Mouse (Mus musculus) heart, embryonic 12.5 days (tissue): ENCODE results near the gene Mblac1. TPM values are rescaled to one million over a fixed set of nuclear protein-coding genes. Genes with fewer than 3 reads are reported as not detected.
A peak's percentile ranks its signal among the peaks of the same experiment; 100 is the strongest.

Experiments used
- ATAC-seq: fragments of 200-750 bp; cut with Nextera tagmentation; 2 replicates; pipeline ENCODE4 v1.8.0; 2017; ENCODE audit warnings: moderate TSS enrichment, moderate library complexity; ENCODE audit not compliant: insufficient number of reproducible peaks, low FRiP score
- H3K27ac ChIP-seq: fragments of 300-500 bp; sonication (generic); 2 replicates; pipeline ENCODE4 v1.5.1; 2016; ENCODE audit warnings: mild to moderate bottlenecking, moderate library complexity; ENCODE audit not compliant: poor library complexity, severe bottlenecking
- H3K27me3 ChIP-seq: fragments of 300-500 bp; sonication (generic); replicated peaks from 2 replicates; pipeline ENCODE4 v1.6.1; 2016; ENCODE audit warnings: mild to moderate bottlenecking, moderate library complexity
- H3K36me3 ChIP-seq: fragments of 300-500 bp; sonication (generic); 2 replicates; pipeline ENCODE4 v1.6.1; 2016; ENCODE audit warnings: mild to moderate bottlenecking, moderate library complexity
- H3K4me1 ChIP-seq: fragments of 300-500 bp; sonication (generic); replicated peaks from 2 replicates; pipeline ENCODE4 v1.6.1; 2016; ENCODE audit warnings: mild to moderate bottlenecking
- H3K4me2 ChIP-seq: fragments of 300-500 bp; sonication (generic); 2 replicates; pipeline ENCODE4 v1.6.1; 2016; ENCODE audit warnings: mild to moderate bottlenecking, moderate library complexity
- H3K4me3 ChIP-seq: fragments of 300-500 bp; sonication (generic); 2 replicates; pipeline ENCODE4 v1.5.1; 2016; ENCODE audit warnings: mild to moderate bottlenecking
- H3K9ac ChIP-seq: fragments of 300-500 bp; sonication (generic); 2 replicates; pipeline ENCODE4 v1.6.1; 2016; ENCODE audit warnings: mild to moderate bottlenecking, moderate library complexity
- H3K9me3 ChIP-seq: fragments of 300-500 bp; sonication (generic); replicated peaks from 2 replicates; pipeline ENCODE4 v1.6.1; 2016; ENCODE audit warnings: mild to moderate bottlenecking, moderate library complexity
- WGBS: fragments of 180-500 bp; shearing (Covaris S2); methylation state at CpG from one replicate; pipeline ENCODE4 v1.1.7; 2016; 5-methylcytosine and 5-hydroxymethylcytosine counted together
- polyA plus RNA-seq: library from polyadenylated mRNA; unstranded; fragments of >200 nt; fragmentation: Nextera tagmentation; extraction: Ambion mirVana; gene quantifications from 2 replicates; pipeline ENCODE4 v1.2.1, GENCODE M21; 2016

Gene Mblac1
- polyA plus RNA-seq, result 5.1 and 6.2 TPM in 2 replicates

DNA sequence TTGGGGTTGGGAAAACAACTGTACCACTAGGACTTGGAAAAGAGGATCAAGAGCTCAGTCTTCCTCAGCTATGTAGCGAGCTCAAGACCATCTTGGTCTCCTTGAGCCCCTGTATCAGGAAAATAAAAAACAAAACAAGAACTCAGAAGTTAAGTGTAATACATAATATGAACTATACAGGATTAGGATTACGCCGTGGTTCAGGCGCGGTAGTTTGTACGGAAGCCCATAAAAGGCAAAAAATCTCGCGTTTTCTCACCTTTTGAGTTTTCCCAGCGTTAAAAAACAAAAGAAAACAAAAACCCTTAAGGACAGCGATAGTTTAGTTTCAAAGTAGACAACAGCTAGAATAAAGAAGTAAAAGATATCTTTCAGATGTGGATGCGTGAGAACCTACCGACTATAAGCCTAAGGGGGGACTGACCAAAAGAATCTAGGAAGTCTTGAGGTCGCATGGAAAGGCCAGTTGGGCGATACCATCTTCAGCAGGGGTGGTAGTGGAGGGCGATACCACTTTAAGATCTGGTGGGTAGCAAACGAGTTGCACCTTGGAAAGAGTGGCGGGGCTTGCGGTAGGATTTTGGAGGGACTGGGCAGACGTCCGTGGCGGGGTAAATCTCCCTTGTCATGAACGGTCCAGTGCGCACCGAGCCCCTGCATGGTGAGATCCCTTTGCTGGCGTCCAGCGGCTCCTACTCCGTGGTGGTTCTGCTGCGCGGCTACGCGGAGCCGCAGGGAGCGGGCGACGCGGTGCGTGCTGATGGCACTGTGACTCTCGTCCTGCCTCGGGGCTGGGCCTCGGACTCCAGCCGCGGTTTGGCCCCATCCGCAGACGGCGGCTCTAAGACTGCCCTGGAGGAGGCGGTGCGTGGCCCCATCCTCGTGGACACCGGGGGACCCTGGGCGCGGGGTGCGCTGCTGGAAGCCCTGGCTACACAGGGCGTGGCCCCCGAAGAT, at the start of gene Mblac1:
Gene Mblac1 (plus strand): TSS at position 544 of the 957 bp plus-strand sequence.
- peak within 1 kb of the TSS; percentile 87 for H3K9ac ChIP-seq
- no peaks in the 10 kb centered on the region for H3K27me3 ChIP-seq
- no peaks in the 10 kb centered on the region for H3K9me3 ChIP-seq
- H3K4me2 ChIP-seq, result peak within 1 kb of the TSS; percentile 87
- H3K4me1 ChIP-seq, result 0 out of 2 replicates have a peak, but pooled peaks cover 3% of the 10 kb centered on the region
- peak; percentile 89 for ATAC-seq
- H3K36me3 ChIP-seq, result peaks cover 19% of the 10 kb centered on the region
- H3K4me3 ChIP-seq, result peak within 1 kb of the TSS; percentile 71
- 7% methylated on average over 54 of the region's 54 CpGs for WGBS
- peak within 1 kb of the TSS; percentile 84 for H3K27ac ChIP-seq

DNA sequence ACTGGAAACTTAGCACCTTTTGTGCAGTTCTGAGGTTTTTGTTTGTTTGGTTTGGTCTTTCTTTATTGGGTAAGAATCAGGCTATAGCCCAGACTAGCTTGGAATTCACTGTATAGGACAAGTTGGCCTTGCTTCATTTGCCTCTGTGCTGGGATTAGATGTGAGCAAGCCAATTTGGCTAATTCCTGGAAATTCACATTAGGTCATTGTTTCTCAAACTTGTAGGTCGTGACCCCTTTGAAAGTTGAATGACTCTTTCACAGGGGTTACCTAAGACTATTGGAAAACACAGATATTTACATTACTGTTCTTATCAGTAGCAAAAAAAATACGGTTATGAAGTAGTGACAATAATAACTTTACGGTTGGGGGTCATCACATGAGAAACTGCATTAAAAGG, 39.7 kb upstream of the Mblac1 start:
- H3K4me3 ChIP-seq, result peak overlapping the region; percentile 76
- 72% methylated on average over 3 of the region's 3 CpGs for WGBS
- peaks cover 8% of the 10 kb centered on the region; the same call in 1 of the 2 replicates for H3K4me1 ChIP-seq
- no peak overlapping the region for H3K9ac ChIP-seq
- peak overlapping the region; percentile 74 for H3K4me2 ChIP-seq
- no peaks in the 10 kb centered on the region for H3K27me3 ChIP-seq
- H3K9me3 ChIP-seq, result no peaks in the 10 kb centered on the region
- no peak overlapping the region for H3K27ac ChIP-seq
- ATAC-seq, result no peak
- peaks cover 29% of the 10 kb centered on the region for H3K36me3 ChIP-seq

DNA sequence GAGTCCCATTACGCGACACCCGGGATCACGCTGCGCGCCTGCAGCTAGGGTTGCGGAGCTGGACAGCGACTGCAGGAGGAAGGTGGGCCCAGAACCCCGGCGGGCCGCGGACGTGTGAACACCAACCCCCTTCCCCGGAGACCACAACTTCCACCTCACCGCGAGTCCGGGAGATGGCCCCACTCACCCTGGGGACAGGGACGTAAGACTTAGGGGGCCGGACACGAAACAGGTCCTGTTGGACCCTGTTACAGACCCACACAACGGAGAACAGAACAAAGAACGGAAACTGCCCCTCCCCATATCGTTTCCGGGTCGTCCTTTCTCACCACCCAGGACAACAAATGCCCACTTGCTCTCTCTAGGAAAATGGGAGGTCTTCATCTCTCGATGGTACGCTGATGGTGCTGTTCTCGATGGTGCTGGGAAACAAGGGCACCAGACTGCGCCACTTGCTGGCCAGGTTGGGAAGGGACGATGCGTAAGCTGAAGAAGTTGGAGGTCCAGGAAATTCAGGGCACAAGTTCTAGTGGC, 38.6 kb upstream of the Mblac1 start, which contains the start of gene Zfp113:
Gene Zfp113 (minus strand): TSS at position 302 of the 534 bp plus-strand sequence.
- H3K27ac ChIP-seq, result peak within 1 kb of the TSS; percentile 80
- H3K27me3 ChIP-seq, result no peaks in the 10 kb centered on the region
- H3K4me2 ChIP-seq, result peak within 1 kb of the TSS; percentile 74
- peak within 1 kb of the TSS; percentile 91 for H3K9ac ChIP-seq
- H3K4me3 ChIP-seq, result peak within 1 kb of the TSS; percentile 76
- WGBS, result under 1% methylated on average over 31 of the region's 31 CpGs
- peaks cover 8% of the 10 kb centered on the region; the same call in 1 of the 2 replicates for H3K4me1 ChIP-seq
- H3K36me3 ChIP-seq, result peaks cover 25% of the 10 kb centered on the region
- no peaks in the 10 kb centered on the region for H3K9me3 ChIP-seq
- peak; percentile 96 for ATAC-seq

DNA sequence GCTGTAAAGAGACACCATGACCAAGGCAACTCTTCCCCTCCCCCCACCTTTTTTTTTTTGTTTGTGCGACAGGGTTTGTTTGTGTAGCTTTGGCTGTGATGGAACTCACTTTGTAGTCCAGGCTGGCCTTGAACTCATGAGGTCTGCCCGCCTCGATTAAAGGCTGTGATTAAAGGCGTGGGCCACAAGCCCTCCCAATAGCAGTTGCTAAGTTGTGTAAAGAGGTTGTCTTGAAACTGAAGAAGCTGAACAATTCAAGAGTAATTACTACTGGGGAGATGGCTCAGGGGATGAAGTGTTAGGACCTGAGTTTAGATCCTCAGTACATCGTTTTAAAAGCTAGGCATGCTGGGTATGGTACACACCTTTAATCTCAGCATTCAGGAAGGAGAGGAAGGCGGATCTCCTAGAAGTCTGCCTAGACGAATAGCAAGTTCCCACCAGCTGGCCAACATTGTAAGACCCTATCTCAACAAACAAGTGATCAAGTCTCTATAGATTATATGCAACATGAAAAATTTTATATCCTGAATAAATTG, 33.8 kb upstream of the Mblac1 start:
- no peak for ATAC-seq
- H3K4me1 ChIP-seq, result peaks cover 9% of the 10 kb centered on the region
- 0 out of 2 replicates have a peak overlapping the region, but pooled peaks have one; percentile 69 for H3K27ac ChIP-seq
- H3K27me3 ChIP-seq, result no peaks in the 10 kb centered on the region
- H3K36me3 ChIP-seq, result peaks cover 28% of the 10 kb centered on the region
- peak overlapping the region; percentile 90 for H3K4me3 ChIP-seq
- H3K9me3 ChIP-seq, result no peaks in the 10 kb centered on the region
- WGBS, result 62% methylated on average over 7 of the region's 7 CpGs
- peak overlapping the region; percentile 80 for H3K4me2 ChIP-seq
- 0 out of 2 replicates have a peak overlapping the region, but pooled peaks have one; percentile 92 for H3K9ac ChIP-seq

DNA sequence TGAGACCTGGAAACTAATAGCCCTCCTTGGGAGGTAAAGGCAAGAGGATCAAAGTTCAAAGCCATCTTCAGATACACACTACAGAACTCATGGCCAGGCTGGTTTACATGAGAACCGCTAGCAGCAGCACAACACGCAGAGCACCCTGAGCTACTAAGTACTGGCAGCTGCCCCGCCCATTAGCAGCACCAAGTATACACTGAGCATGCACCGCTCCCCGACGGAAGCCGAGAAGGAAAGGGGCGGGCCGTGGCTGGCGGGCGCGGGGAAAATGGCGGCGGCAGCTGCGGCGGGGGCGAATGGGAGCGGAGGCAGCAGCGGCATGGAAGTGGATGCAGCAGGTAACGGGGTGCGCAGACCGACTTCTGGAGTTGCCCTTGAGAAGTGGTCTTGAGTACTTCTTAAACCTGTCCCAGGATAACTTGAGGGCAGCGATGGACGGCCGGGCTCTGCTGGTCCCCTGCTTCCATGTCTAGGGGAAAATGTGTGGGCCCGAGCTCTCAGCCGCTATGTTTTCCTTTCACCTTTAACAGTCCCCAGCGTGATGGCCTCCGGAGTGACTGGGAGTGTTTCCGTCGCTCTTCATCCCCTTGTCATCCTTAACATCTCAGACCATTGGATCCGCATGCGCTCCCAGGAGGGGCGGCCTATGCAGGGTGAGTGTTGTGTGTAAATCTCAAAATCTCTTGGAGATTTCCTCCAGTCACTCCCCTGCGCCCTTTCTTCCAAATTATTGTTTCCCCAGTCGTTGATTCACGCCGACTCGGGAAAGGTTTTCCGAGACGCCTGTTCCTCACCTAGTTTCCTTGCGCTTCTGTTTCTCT, 33.1 kb upstream of the Mblac1 start, which contains the start of gene Cops6:
Gene Cops6 (plus strand): TSS at position 230 of the 824 bp plus-strand sequence.
- H3K27ac ChIP-seq, result peak within 1 kb of the TSS; percentile 69
- H3K27me3 ChIP-seq, result no peaks in the 10 kb centered on the region
- peak; percentile 95 for ATAC-seq
- WGBS, result under 1% methylated on average over 42 of the region's 42 CpGs
- peaks cover 9% of the 10 kb centered on the region for H3K4me1 ChIP-seq
- peak within 1 kb of the TSS; percentile 80 for H3K4me2 ChIP-seq
- no peaks in the 10 kb centered on the region for H3K9me3 ChIP-seq
- H3K9ac ChIP-seq, result peak within 1 kb of the TSS; percentile 92
- H3K36me3 ChIP-seq, result peaks cover 35% of the 10 kb centered on the region
- H3K4me3 ChIP-seq, result peak within 1 kb of the TSS; percentile 90

DNA sequence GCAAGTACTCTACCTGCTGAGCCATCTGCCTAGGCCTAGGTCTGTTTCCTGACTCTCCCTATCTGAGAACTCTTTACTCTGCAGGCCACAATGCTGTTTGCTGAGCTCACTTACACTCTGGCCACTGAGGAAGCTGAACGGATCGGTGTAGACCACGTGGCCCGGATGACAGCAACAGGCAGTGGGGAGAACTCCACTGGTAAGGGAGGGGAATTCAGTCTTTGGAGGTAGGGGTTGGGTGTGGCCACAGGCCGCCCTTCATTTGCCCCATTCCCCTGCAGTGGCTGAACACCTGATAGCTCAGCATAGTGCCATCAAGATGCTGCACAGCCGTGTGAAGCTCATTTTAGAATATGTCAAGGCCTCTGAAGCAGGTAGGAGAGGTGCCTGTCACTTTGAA, 31.1 kb upstream of the Mblac1 start:
- H3K36me3 ChIP-seq, result peaks cover 55% of the 10 kb centered on the region

DNA sequence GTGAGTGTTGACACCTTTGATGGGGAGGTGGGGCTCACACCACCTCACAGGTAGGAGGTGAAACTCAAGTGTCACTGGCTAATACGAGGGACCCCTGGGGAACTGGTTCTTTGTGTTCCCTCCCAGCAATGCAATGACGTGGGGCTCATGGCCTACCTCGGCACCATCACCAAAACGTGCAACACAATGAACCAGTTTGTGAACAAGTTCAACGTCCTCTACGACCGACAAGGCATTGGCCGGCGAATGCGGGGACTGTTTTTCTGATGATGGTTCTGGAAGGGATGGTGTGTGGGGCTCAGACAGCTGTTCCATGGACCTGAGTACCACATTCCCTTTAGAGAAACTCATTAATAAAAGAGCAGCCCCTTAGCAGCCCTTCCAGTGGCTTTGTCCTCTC, 30.5 kb upstream of the Mblac1 start:
- no peak for ATAC-seq
- Histone ChIP-seq H3K9me3 (no peaks in the 10 kb centered on the region), H3K27me3 (no peaks in the 10 kb centered on the region), H3K9ac (no peak overlapping the region), H3K4me1 (peaks cover 9% of the 10 kb centered on the region), H3K36me3 (peaks cover 60% of the 10 kb centered on the region), H3K27ac (no peak overlapping the region), H3K4me2 (no peak overlapping the region), H3K4me3 (no peak overlapping the region)
- WGBS, result 79% methylated on average over 10 of the region's 10 CpGs

More for the DNA sequence above, 31.1 kb upstream of the Mblac1 start:
- Histone ChIP-seq H3K9ac (no peak overlapping the region), H3K27ac (no peak overlapping the region), H3K9me3 (no peaks in the 10 kb centered on the region), H3K4me2 (no peak overlapping the region), H3K4me1 (peaks cover 9% of the 10 kb centered on the region), H3K27me3 (no peaks in the 10 kb centered on the region), H3K4me3 (no peak overlapping the region)
- ATAC-seq, result no peak
- 70% methylated on average over 6 of the region's 6 CpGs for WGBS

DNA sequence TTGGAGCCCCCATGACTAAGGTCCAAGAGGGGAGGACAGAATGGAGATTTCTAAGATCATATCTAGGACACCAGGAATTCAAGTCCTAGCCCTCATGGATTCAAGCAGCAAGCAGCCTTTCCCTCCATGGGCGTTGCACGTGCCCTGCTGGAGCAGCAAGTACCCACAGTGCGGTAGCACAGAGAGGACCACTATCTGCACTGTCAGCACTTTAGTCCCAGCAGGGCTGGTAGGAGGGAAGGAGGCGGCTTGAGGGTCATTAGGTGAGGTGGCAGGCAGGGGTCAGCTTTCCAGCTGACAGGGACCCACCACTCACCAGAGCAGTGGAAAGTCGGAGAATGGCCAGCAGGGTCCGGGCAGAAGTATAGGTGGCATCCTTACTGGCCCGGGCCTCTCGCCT, 28.5 kb upstream of the Mblac1 start:
- ATAC-seq, result no peak
- Histone ChIP-seq H3K36me3 (peaks cover 74% of the 10 kb centered on the region), H3K9me3 (no peaks in the 10 kb centered on the region), H3K27me3 (no peaks in the 10 kb centered on the region), H3K9ac (no peak overlapping the region), H3K4me1 (peaks cover 16% of the 10 kb centered on the region), H3K27ac (no peak overlapping the region), H3K4me3 (no peak overlapping the region), H3K4me2 (no peak overlapping the region)
- WGBS, result 78% methylated on average over 8 of the region's 8 CpGs

DNA sequence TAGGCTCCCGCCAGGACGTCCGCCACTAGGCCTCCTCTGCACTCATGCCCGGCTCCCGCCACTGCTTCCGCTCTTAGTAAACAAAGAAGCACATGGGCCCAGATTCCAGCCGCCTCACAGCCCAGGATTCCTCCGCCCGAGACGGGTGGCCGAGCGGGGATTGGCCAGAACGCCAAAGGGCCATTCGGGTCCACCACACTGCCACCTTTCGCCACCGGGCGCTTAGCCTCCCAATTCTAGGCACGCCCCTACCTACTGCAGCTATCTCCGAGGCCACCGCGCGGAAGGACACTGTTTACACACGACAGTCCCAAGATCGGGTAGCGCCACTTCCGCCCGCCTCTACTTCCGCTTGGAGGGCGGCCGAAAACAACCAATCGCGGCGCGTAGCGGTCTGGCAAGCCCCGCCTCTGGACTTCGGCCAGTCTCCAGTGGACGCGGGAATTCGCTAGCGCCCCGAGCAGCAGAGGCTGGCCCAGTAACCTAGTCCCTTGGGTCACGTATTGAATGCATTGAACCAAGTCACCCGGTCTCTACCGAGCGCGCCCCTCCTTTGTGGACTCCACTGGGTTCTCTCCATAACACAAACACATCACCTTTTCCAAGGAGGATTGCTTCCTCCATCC, 23.1 kb upstream of the Mblac1 start:
- H3K36me3 ChIP-seq, result peaks cover 61% of the 10 kb centered on the region
- no peaks in the 10 kb centered on the region for H3K9me3 ChIP-seq

More for the DNA sequence above, 23.1 kb upstream of the Mblac1 start:
- peak overlapping the region; percentile 86 for H3K9ac ChIP-seq
- peak overlapping the region; percentile 92 for H3K4me2 ChIP-seq
- peak overlapping the region; percentile 81 for H3K4me3 ChIP-seq
- H3K4me1 ChIP-seq, result peaks cover 17% of the 10 kb centered on the region
- ATAC-seq, result peak; percentile 91
- H3K27ac ChIP-seq, result peak overlapping the region; percentile 97
- WGBS, result under 1% methylated on average over 47 of the region's 47 CpGs
- no peaks in the 10 kb centered on the region for H3K27me3 ChIP-seq
